Mouse (Mus musculus): ENCODE data around the gene Plscr3. TPM values are rescaled to one million over a fixed set of nuclear protein-coding genes. Genes with fewer than 3 reads are reported as not detected.
A peak's percentile ranks its signal among the peaks of the same experiment; 100 is the strongest.

The Plscr3 gene
- polyA plus RNA-seq, 1 experiment from 2014 or later: 148 TPM

DNA sequence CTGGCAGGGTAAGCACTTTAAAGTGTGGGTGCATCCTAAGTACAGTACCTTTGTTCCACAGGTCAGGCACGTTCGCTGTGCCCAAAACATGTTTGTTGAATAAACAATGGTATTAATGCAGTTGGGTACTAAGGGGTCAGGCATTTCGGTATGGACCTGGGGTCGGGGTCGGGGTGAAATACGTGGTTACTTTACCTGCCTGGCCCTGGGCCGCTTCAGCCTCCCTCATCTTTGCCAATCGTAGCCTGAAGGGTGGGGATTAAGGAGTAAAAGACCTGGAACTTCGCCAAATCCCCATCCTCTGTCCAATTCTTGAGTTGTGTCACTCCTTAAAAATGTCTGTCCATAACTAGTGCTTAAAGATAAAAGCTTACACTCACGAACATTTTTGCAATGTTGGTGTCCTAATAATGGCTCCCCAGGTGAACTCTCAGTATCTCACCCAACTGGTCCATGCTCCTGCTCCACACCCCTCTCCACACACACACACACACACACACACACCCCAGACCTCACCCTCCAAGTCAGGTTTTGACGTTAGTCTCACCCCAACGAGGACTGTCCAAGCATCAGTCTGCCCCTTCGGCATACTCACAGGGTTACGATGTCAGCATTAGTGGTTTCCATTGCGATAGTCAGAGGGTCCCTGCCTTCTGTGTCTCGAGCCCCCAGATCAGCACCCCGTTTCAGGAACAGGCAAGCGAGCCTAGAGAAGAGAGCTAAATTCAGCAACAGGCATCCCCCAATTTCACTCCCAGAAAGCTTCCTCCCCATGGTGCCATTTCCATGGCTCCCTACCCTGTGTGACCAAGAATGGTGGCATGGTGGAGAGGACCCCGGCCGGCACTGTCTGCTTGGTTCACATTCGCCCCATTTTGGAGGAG, 35.9 kb downstream of the Plscr3 start:
- peak overlapping the region; percentile 58; the same call in 1 of the 2 replicates for H3K9ac ChIP-seq
- WGBS: 57% methylated on average over 21 of the region's 21 CpGs
- no peak for ATAC-seq (ENCODE audit: insufficient number of reproducible peaks, low FRiP score, low TSS enrichment, low read depth)
- no peaks in the 10 kb centered on the region for H3K27me3 ChIP-seq
- H3K4me3 ChIP-seq (replicated peaks): peak overlapping the region; percentile 58
- peak overlapping the region; percentile 94 for H3K27ac ChIP-seq (replicated peaks)
- H3K4me2 ChIP-seq (replicated peaks): peak overlapping the region; percentile 88
- no peaks in the 10 kb centered on the region for H3K36me3 ChIP-seq
- no peaks in the 10 kb centered on the region for H3K9me3 ChIP-seq (replicated peaks)
- peaks cover 50% of the 10 kb centered on the region for H3K4me1 ChIP-seq

DNA sequence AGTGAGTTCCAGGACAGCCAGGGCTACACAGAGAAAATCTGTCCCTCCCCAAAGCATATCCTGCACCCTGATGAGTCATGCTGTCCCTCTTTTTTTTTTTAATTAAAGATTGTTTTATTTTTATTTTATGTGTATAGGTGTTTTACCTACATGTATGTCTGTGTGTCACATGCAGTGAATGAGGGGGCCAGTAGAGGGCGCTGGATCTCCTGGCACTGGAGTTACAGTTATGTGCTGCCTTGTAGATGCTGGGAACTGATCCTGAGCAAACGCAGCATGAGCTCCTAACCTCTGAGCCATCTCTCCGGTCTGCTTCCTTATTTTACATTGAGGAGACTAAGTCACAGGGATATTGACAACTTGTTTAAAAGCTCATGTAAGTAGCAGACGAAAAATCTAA, 36.9 kb downstream of the Plscr3 start:
- whole genome bisulfite sequencing: 60% methylated on average over 4 of the region's 4 CpGs

DNA sequence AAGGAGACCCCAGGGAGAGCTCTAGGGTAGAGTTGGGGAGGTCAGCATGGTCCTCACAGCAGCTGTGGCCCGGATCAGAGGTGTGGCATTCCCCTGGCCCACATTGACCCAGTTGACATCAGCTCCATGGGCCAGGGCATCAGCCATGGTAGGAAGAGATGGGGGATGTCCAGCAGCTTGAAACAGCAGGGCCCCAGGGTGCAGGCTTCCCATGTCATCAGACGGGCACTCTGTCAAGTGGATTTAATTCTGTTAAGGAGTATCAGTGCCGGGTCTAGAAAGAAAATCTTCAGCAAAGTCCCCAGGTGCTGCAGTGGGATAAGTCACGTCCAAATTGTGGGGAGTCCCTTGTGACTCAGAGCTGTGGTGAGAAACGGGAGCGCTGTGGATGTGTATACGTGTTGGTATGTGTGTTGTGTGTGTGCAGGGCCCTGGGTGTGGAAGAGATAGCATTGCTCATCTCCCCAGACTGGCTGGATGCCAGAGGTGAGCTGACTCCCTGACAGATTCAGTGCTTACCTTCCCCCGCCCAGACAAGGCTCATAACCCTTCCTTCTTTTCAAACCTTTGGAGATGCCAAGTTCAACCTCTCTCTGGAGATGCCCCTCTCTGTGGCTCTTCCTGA, 37.5 kb downstream of the Plscr3 start:
- no peak overlapping the region for H3K4me2 ChIP-seq (replicated peaks)
- peaks cover 34% of the 10 kb centered on the region for H3K4me1 ChIP-seq
- no peak for ATAC-seq (ENCODE audit: insufficient number of reproducible peaks, low FRiP score, low TSS enrichment, low read depth)
- H3K27me3 ChIP-seq: no peaks in the 10 kb centered on the region
- H3K36me3 ChIP-seq: no peaks in the 10 kb centered on the region
- no peak overlapping the region for H3K9ac ChIP-seq
- no peak overlapping the region for H3K4me3 ChIP-seq (replicated peaks)
- peak overlapping the region; percentile 58; the same call in 1 of the 2 replicates for H3K27ac ChIP-seq (replicated peaks)
- H3K9me3 ChIP-seq (replicated peaks): no peaks in the 10 kb centered on the region
- WGBS: 70% methylated on average over 8 of the region's 8 CpGs

More for the DNA sequence above, 36.9 kb downstream of the Plscr3 start:
- Histone ChIP-seq H3K9me3 (replicated peaks) (no peaks in the 10 kb centered on the region), H3K4me1 (peaks cover 40% of the 10 kb centered on the region), H3K27me3 (no peaks in the 10 kb centered on the region), H3K36me3 (no peaks in the 10 kb centered on the region), H3K4me3 (replicated peaks) (no peak overlapping the region), H3K9ac (no peak overlapping the region), H3K4me2 (replicated peaks) (no peak overlapping the region), H3K27ac (replicated peaks) (peak overlapping the region; percentile 58; the same call in 1 of the 2 replicates)
- ATAC-seq (ENCODE audit: insufficient number of reproducible peaks, low FRiP score, low TSS enrichment, low read depth): no peak

DNA sequence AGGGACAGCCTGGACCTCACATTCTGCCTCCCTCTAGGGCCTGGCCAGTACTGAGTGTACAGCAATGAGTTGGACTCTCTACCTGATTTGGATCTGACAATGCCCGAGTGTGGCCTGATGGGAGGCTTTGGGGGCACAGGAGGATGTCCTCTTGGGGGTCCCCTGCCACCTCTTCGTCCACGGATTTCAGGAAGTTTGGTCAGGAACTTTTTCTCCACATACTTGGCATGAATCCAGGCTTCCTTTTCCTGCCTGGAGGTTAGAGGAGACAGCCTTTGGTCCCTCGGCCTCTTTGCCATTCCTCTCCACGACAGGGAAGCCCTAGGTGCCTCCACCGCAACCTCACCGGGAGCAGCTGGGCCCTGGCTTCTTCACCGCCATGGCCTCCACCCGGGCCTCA, 38.1 kb downstream of the Plscr3 start:
- no peak overlapping the region for H3K4me2 ChIP-seq (replicated peaks)
- H3K36me3 ChIP-seq: no peaks in the 10 kb centered on the region
- no peak overlapping the region for H3K9ac ChIP-seq
- H3K27ac ChIP-seq (replicated peaks): no peak overlapping the region; the same call in 1 of the 2 replicates
- no peak overlapping the region for H3K4me3 ChIP-seq (replicated peaks)
- peaks cover 28% of the 10 kb centered on the region for H3K4me1 ChIP-seq
- ATAC-seq (ENCODE audit: insufficient number of reproducible peaks, low FRiP score, low TSS enrichment, low read depth): no peak
- H3K9me3 ChIP-seq (replicated peaks): no peaks in the 10 kb centered on the region
- H3K27me3 ChIP-seq: no peaks in the 10 kb centered on the region
- 70% methylated on average over 9 of the region's 9 CpGs for WGBS

DNA sequence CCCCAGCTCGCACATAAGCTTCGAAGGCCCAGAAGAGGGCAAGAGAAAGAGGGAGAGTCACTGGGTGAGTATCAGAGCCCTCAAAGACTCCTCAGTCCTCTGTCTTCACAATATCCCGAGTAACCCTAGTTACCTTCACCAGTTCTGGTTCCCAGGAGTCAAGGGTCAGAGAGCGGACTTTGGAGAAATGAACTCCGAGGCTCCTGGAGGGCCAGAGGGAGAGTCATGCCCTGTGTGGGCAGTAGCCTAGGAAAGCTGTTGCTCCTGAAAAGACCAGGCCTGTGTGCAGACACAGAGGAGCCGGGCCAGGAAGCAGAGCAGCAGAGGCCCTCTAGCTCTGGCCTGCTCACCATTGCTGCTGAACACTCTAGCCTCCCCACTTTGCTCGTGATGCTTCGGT, 38.5 kb downstream of the Plscr3 start:
- H3K9ac ChIP-seq: no peak overlapping the region
- peaks cover 24% of the 10 kb centered on the region for H3K4me1 ChIP-seq
- no peaks in the 10 kb centered on the region for H3K27me3 ChIP-seq
- no peak overlapping the region for H3K27ac ChIP-seq (replicated peaks)
- H3K9me3 ChIP-seq (replicated peaks): no peaks in the 10 kb centered on the region
- 75% methylated on average over 8 of the region's 8 CpGs for WGBS
- H3K4me3 ChIP-seq (replicated peaks): no peak overlapping the region
- no peak for ATAC-seq (ENCODE audit: insufficient number of reproducible peaks, low FRiP score, low TSS enrichment, low read depth)
- no peak overlapping the region for H3K4me2 ChIP-seq (replicated peaks)
- no peaks in the 10 kb centered on the region for H3K36me3 ChIP-seq

DNA sequence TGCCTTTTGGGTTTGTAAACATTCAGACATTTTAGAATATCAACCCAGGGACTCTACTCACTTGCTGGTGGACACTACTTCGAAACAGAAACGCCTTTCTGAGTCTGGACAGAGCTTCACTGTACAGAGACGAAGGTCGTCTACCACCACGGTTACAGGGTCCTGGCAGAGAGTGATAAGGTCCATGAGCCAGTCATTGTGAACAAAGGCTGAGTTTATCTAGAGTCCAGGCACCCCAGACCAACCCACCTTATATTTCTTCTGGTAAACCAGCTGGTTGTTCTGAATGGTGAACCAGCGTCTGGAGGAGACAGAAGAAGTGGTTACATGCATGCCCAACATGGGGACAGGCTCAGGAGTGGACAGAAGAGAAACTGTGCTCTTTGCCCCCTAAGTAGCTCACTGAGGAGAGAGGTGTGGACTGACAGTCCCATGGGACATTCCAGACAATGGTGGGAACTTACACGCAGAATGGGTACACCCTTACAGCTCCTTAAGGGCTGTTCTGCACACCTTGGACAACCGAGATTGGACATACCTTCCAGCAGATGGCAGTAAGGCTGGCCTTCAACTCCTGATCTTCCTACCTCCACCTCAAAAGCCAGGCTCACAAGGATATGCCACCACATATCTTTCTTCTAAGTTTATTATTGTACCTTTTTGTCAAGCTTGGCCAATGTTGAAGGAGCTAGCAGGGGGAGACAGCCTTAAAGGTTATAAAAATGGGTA, 40.9 kb downstream of the Plscr3 start:
- no peaks in the 10 kb centered on the region for H3K9me3 ChIP-seq (replicated peaks)
- no peak overlapping the region for H3K9ac ChIP-seq
- ATAC-seq (ENCODE audit: insufficient number of reproducible peaks, low FRiP score, low TSS enrichment, low read depth): no peak
- no peak overlapping the region for H3K27ac ChIP-seq (replicated peaks)
- no peaks in the 10 kb centered on the region for H3K27me3 ChIP-seq
- H3K4me3 ChIP-seq (replicated peaks): no peak overlapping the region
- 0 out of 2 replicates have a peak, but pooled peaks cover 4% of the 10 kb centered on the region for H3K4me1 ChIP-seq
- 65% methylated on average over 8 of the region's 8 CpGs for whole genome bisulfite sequencing
- H3K36me3 ChIP-seq: no peaks in the 10 kb centered on the region
- no peak overlapping the region for H3K4me2 ChIP-seq (replicated peaks)

DNA sequence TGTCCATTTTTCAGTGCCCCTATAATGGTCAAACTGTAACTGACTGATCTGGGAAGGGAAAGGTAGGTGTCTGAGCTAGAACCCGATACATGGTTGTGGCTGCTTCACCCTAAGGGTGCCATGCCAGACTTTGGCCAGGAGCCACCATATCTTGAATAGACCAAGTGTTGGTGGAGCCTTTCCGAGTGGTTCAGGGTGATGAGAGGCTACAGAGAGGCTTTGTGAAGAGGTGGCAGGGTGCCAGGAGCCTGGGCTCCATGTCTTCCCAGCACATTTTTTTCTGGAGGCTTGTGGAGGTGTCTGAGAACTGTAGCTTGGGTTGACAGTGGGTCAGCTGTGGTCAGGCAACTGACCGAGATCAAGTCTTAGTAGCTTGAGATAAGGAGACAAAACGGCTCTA, 45.3 kb downstream of the Plscr3 start:
- no peaks in the 10 kb centered on the region for H3K4me1 ChIP-seq
- H3K27ac ChIP-seq (replicated peaks): no peak overlapping the region; the same call in 1 of the 2 replicates
- H3K4me3 ChIP-seq (replicated peaks): no peak overlapping the region
- no peak overlapping the region for H3K4me2 ChIP-seq (replicated peaks)
- H3K9me3 ChIP-seq (replicated peaks): no peaks in the 10 kb centered on the region
- no peak for ATAC-seq (ENCODE audit: insufficient number of reproducible peaks, low FRiP score, low TSS enrichment, low read depth)
- 70% methylated on average over 4 of the region's 4 CpGs for WGBS
- H3K36me3 ChIP-seq: no peaks in the 10 kb centered on the region
- H3K9ac ChIP-seq: no peak overlapping the region
- H3K27me3 ChIP-seq: no peaks in the 10 kb centered on the region

DNA sequence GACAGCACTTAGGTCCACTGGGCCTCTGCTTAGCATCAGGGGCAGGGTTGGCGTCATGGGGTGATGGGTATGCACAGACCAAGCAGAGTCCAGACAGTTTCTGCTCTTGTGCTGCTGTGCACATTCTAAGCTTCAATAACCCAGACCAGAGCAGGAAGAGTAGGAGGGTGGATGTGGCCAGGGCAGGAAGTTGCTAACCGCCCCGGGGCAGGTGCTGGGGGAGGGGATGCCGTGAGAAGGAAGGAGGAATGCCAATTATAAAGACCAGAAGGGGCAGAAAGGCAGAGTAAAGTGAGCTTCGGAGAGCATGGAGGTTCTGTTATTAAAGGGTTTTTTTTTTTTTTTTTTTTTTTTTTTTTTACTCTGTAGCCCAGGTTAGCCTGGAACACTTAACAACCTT, 48.5 kb downstream of the Plscr3 start:
- ATAC-seq (ENCODE audit: insufficient number of reproducible peaks, low FRiP score, low TSS enrichment, low read depth): no peak
- Histone ChIP-seq H3K27ac (replicated peaks) (no peak overlapping the region), H3K9ac (no peak overlapping the region), H3K4me3 (replicated peaks) (no peak overlapping the region), H3K9me3 (replicated peaks) (no peaks in the 10 kb centered on the region), H3K4me1 (peaks cover 9% of the 10 kb centered on the region), H3K36me3 (no peaks in the 10 kb centered on the region), H3K27me3 (no peaks in the 10 kb centered on the region), H3K4me2 (replicated peaks) (no peak overlapping the region)
- WGBS: 67% methylated on average over 5 of the region's 5 CpGs

DNA sequence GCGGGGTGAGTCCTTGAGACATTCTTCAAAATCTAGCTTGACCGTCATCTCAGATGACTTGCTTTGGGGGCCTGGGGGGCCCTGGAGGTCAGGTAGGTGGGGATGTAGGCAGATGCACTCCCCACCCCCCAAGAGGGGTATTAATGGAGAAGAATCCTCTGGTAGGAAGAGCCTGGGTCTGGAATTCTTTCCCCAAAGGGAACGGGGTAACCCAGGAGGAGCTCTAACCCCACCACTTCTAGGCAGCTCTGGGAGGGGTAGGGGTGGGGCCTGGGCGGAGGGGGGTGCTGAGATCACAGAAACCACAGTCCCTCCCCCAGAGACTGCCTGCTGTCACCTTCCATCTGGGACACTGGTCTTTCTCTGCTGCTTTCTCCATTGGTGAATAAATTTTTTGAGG, 49.1 kb downstream of the Plscr3 start, which contains the start of gene Acap1:
Acap1 (minus strand) TSS at position 249 of the 400 bp plus-strand sequence.
- no peaks in the 10 kb centered on the region for H3K27me3 ChIP-seq
- no peak for ATAC-seq (ENCODE audit: insufficient number of reproducible peaks, low FRiP score, low TSS enrichment, low read depth)
- 68% methylated on average over 4 of the region's 4 CpGs for WGBS
- H3K4me1 ChIP-seq: peaks cover 12% of the 10 kb centered on the region
- H3K4me3 ChIP-seq (replicated peaks): no peak within 1 kb of the TSS
- H3K9me3 ChIP-seq (replicated peaks): no peaks in the 10 kb centered on the region
- no peaks in the 10 kb centered on the region for H3K36me3 ChIP-seq
- H3K27ac ChIP-seq (replicated peaks): no peak within 1 kb of the TSS
- no peak within 1 kb of the TSS for H3K9ac ChIP-seq
- H3K4me2 ChIP-seq (replicated peaks): no peak within 1 kb of the TSS

DNA sequence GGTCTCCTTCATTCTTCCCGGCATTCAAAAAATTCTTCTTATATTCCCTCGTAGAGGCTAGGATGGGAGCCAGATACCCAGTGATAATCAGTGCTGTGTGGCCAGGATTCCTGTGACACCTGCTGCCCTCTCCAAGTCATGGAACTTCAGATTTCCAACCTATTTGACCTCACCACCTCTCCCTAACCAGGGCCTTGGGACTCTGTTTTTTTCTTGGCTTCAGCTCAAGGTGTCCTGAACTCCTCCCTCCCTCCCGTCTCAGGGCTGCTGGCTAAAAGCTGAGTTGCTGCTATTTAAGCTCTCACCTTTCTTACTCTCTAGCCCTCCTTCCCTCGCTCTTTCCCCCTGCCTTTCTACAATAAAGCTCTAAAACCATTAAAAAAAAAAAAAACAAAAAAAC, 53.7 kb downstream of the Plscr3 start:
- Histone ChIP-seq H3K27me3 (no peaks in the 10 kb centered on the region), H3K36me3 (peaks cover 12% of the 10 kb centered on the region), H3K4me3 (replicated peaks) (peak overlapping the region; percentile 72), H3K27ac (replicated peaks) (peak overlapping the region; percentile 99; the same call in 1 of the 2 replicates), H3K9me3 (replicated peaks) (no peaks in the 10 kb centered on the region), H3K4me2 (replicated peaks) (peak overlapping the region; percentile 83), H3K4me1 (peaks cover 27% of the 10 kb centered on the region), H3K9ac (peak overlapping the region; percentile 86; the same call in 1 of the 2 replicates)
- no peak for ATAC-seq (ENCODE audit: insufficient number of reproducible peaks, low FRiP score, low TSS enrichment, low read depth)
- 17% methylated on average over 4 of the region's 4 CpGs for WGBS
